Mouse (Mus musculus): Measurements from ENCODE around the gene Ppp1r15a.

- no peak for TF ChIP-seq CTCF (IDR thresholded peaks at IDR 0.05; ENCODE audit: borderline replicate concordance, insufficient read depth, low read depth, low read length)
- TF ChIP-seq POLR2A (IDR thresholded peaks at IDR 0.05; ENCODE audit: borderline replicate concordance, insufficient read depth, low read length) = no peak
Observed at GRCm38 (mm10) chr7:45478774-45479173, 47.3 kb downstream of the Ppp1r15a start.
